Mouse (Mus musculus) intestine, postnatal 0 days (tissue): ENCODE results near the gene Kdm2a. TPM values are rescaled to one million over a fixed set of nuclear protein-coding genes. Genes with fewer than 3 reads are reported as not detected.

Experiments
- ATAC-seq: fragments of 200-750 bp; cut with Nextera tagmentation; 2 replicates; pipeline ENCODE4 v1.8.0; 2017; ENCODE audit warnings: mild to moderate bottlenecking, moderate TSS enrichment, moderate library complexity
- H3K27ac ChIP-seq: fragments of 300-500 bp; sonication (generic); 2 replicates; pipeline ENCODE4 v1.5.1; 2014; ENCODE audit warnings: mild to moderate bottlenecking, low read depth, low read length, moderate library complexity
- H3K27me3 ChIP-seq: fragments of 300-500 bp; sonication (generic); replicated peaks from 2 replicates; pipeline ENCODE4 v1.6.1; 2014; ENCODE audit warnings: low read length, mixed read lengths; ENCODE audit not compliant: control insufficient read depth, insufficient read depth
- H3K36me3 ChIP-seq: fragments of 300-500 bp; sonication (generic); 2 replicates; pipeline ENCODE4 v1.6.1; 2014; ENCODE audit warnings: mild to moderate bottlenecking, moderate library complexity; ENCODE audit not compliant: control insufficient read depth, insufficient read depth
- H3K4me1 ChIP-seq: fragments of 300-500 bp; sonication (generic); replicated peaks from 2 replicates; pipeline ENCODE4 v1.6.1; 2014; ENCODE audit warnings: antibody characterized with exemption, low read length, mixed read lengths; ENCODE audit not compliant: control insufficient read depth, insufficient read depth
- H3K4me2 ChIP-seq: fragments of 300-500 bp; sonication (generic); replicated peaks from 2 replicates; pipeline ENCODE4 v1.6.1; 2014; ENCODE audit warnings: low read depth, mild to moderate bottlenecking, moderate library complexity
- H3K4me3 ChIP-seq: fragments of 300-500 bp; sonication (generic); 2 replicates; pipeline ENCODE4 v1.5.1; 2014; ENCODE audit warnings: low read depth, low read length
- H3K9ac ChIP-seq: fragments of 300-500 bp; sonication (generic); 2 replicates; pipeline ENCODE4 v1.6.1; 2014; ENCODE audit warnings: mild to moderate bottlenecking, low read depth, low read length
- H3K9me3 ChIP-seq: fragments of 300-500 bp; sonication (generic); 2 replicates; pipeline ENCODE4 v1.6.1; 2016; ENCODE audit warnings: mixed run types; ENCODE audit not compliant: control insufficient read depth
- CTCF ChIP-seq: sonication (generic); IDR thresholded peaks from 2 replicates; pipeline ENCODE4 v1.5.1; 2016; ENCODE audit warnings: low read depth, mild to moderate bottlenecking, control low read depth, antibody characterized with exemption, moderate library complexity
- WGBS: fragments of 180-500 bp; shearing (Covaris S2); extraction: QIAGEN DNeasy Blood & Tissue Kit; methylation state at CpG from one replicate; pipeline ENCODE4 v1.1.7; 2014; 5-methylcytosine and 5-hydroxymethylcytosine counted together
- polyA plus RNA-seq: library from polyadenylated mRNA; unstranded; fragments of >200 nt; fragmentation: Nextera tagmentation; extraction: Ambion mirVana; gene quantifications from 2 replicates; pipeline ENCODE4 v1.2.1, GENCODE M21; 2015

Gene Kdm2a
- polyA plus RNA-seq, 1 experiment from 2014 or later: 21.2 TPM

GRCm38 (mm10) chr19:4330603-4331002 lies 67.5 kb downstream of the Kdm2a start:
- no peaks in the 10 kb centered on the region for H3K27me3 ChIP-seq
- H3K27ac ChIP-seq: peak overlapping the region; percentile 86
- TF ChIP-seq CTCF: no peak
- no peaks in the 10 kb centered on the region for H3K9me3 ChIP-seq
- 40% methylated on average over 2 of the region's 2 CpGs for WGBS
- no peak overlapping the region for H3K9ac ChIP-seq
- no peak overlapping the region for H3K4me3 ChIP-seq
- peaks cover 7% of the 10 kb centered on the region; the same call in 1 of the 2 replicates for H3K4me1 ChIP-seq
- no peak for ATAC-seq
- peak overlapping the region; percentile 9 for H3K4me2 ChIP-seq
- peaks cover 40% of the 10 kb centered on the region for H3K36me3 ChIP-seq

- TF ChIP-seq CTCF: no peak
- no peak for ATAC-seq
These were observed 69.3 kb downstream of the Kdm2a start for GRCm38 (mm10) chr19:4328737-4329304.

GRCm38 (mm10) chr19:4326881-4327280 lies 71.2 kb downstream of the Kdm2a start:
- Histone ChIP-seq H3K4me2 (no peak overlapping the region), H3K4me1 (peaks cover 4% of the 10 kb centered on the region; the same call in 1 of the 2 replicates), H3K9me3 (no peaks in the 10 kb centered on the region), H3K4me3 (no peak overlapping the region), H3K36me3 (peaks cover 75% of the 10 kb centered on the region), H3K27ac (no peak overlapping the region), H3K9ac (no peak overlapping the region; the same call in 1 of the 2 replicates), H3K27me3 (no peaks in the 10 kb centered on the region)
- no peak for TF ChIP-seq CTCF
- ATAC-seq: no peak
- 75% methylated on average over 1 of the region's 1 CpGs for WGBS

More at GRCm38 (mm10) chr19:4328737-4329304, 69.3 kb downstream of the Kdm2a start:
- WGBS: 91% methylated on average over 8 of the region's 8 CpGs
- Histone ChIP-seq H3K9ac (no peak overlapping the region), H3K4me3 (no peak overlapping the region), H3K4me1 (peaks cover 7% of the 10 kb centered on the region; the same call in 1 of the 2 replicates), H3K9me3 (no peaks in the 10 kb centered on the region), H3K27ac (no peak overlapping the region), H3K4me2 (no peak overlapping the region), H3K36me3 (peaks cover 58% of the 10 kb centered on the region), H3K27me3 (no peaks in the 10 kb centered on the region)

DNA sequence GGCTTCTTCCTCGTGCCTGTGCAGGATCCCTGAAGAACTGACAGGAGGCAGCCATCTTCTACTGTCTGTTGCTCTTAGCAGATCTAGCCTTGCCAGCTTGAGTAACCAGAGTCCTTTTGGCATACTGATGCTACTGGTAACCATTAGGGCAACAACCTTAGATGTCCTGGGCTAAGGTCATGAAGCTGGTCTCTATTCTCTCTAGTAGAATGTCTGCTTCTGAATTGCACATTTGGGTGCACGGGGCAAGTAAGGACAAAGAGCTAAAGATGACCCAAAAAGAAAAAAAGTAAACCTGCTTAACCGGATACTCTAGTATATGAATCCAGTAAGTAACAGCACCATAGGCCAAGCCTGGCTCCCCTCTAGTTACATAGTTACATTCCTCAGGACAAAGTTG lies 72.0 kb downstream of the Kdm2a start:
- H3K9ac ChIP-seq: no peak overlapping the region
- no peaks in the 10 kb centered on the region for H3K4me1 ChIP-seq
- no peak overlapping the region for H3K4me2 ChIP-seq
- TF ChIP-seq CTCF: no peak
- H3K4me3 ChIP-seq: no peak overlapping the region
- H3K27me3 ChIP-seq: no peaks in the 10 kb centered on the region
- 66% methylated on average over 3 of the region's 3 CpGs for WGBS
- ATAC-seq: no peak
- no peaks in the 10 kb centered on the region for H3K9me3 ChIP-seq
- H3K27ac ChIP-seq: no peak overlapping the region
- H3K36me3 ChIP-seq: peaks cover 81% of the 10 kb centered on the region

DNA sequence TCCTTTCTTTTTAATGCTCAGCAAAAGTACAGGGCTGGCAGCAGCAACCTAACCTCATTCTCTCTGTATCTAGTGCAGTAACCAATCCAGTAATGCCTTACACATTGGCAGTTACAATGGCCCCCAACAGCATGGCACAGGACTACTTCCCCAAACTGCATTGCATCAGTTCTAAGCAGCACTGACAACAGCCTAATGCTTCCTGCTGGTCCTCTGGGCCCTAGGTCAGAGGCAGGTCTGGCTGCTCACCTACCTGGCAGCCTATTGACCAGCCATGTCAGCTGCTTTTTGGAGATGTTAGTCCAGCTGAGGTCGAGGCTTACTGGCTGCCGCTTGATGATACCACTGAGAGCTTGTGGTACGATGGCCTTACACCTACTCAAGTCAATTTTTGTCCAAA lies 76.0 kb downstream of the Kdm2a start:
- H3K9me3 ChIP-seq: no peaks in the 10 kb centered on the region
- H3K27ac ChIP-seq: no peak overlapping the region
- no peak overlapping the region for H3K4me3 ChIP-seq
- no peak for ATAC-seq
- 95% methylated on average over 3 of the region's 3 CpGs for WGBS
- TF ChIP-seq CTCF: no peak
- no peak overlapping the region for H3K9ac ChIP-seq
- no peaks in the 10 kb centered on the region for H3K4me1 ChIP-seq
- peaks cover 92% of the 10 kb centered on the region for H3K36me3 ChIP-seq
- no peak overlapping the region for H3K4me2 ChIP-seq
- H3K27me3 ChIP-seq: no peaks in the 10 kb centered on the region

DNA sequence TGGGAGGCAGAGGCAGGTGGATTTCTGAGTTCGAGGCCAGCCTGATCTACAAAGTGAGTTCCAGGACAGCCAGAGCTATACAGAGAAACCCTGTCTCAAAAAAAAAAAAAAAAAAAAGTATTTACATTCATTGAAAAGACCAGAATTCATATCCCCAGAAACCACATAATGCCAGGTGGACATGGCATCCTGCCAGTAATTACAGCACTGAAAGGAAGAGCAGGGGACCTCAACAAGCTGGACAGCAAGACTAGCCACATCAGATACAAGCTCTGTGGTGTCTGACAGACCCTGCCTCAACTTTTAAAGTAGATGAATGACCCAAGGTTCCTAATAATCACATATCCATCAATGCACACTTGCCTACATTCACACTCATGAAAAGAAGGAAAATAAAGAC lies 76.5 kb downstream of the Kdm2a start:
- no peak overlapping the region for H3K27ac ChIP-seq
- WGBS: 100% methylated on average over 1 of the region's 1 CpGs
- H3K36me3 ChIP-seq: peaks cover 89% of the 10 kb centered on the region
- no peaks in the 10 kb centered on the region for H3K4me1 ChIP-seq
- H3K27me3 ChIP-seq: no peaks in the 10 kb centered on the region
- no peaks in the 10 kb centered on the region for H3K9me3 ChIP-seq
- H3K9ac ChIP-seq: no peak overlapping the region
- no peak for ATAC-seq
- no peak overlapping the region for H3K4me3 ChIP-seq
- no peak overlapping the region for H3K4me2 ChIP-seq
- TF ChIP-seq CTCF: no peak
